ENCODE assay signal across 8 mouse cellular contexts in genomic region chr15:56278622-56279301, GRCm38 (mm10).
DNase-seq lines count a peak whose midpoint lies in the region; ATAC-seq and TF ChIP-seq lines count a peak whose summit lies in the region.

No protein-coding gene starts in this region.

- H3K9me3 ChIP-seq in heart, embryonic 15.5 days (replicated peaks): no peaks in the 10 kb centered on the region
- H3K9me3 ChIP-seq in kidney, postnatal 0 days (replicated peaks; ENCODE audit: low read length): no peaks in the 10 kb centered on the region
- H3K9me3 ChIP-seq in midbrain, embryonic 14.5 days (ENCODE audit: control insufficient read depth, low read length): no peaks in the 10 kb centered on the region

- H3K27ac ChIP-seq in heart, embryonic 15.5 days: peak overlapping the region; percentile 7; the same call in 1 of the 2 replicates
- H3K27ac ChIP-seq in kidney, postnatal 0 days: no peak overlapping the region
- H3K27ac ChIP-seq in midbrain, embryonic 14.5 days (replicated peaks; ENCODE audit: low read depth, low read length): no peak overlapping the region

- no peaks in the 10 kb centered on the region for H3K27me3 ChIP-seq in heart, embryonic 15.5 days
- H3K27me3 ChIP-seq in kidney, postnatal 0 days (ENCODE audit: insufficient read depth, low read length): no peaks in the 10 kb centered on the region
- no peaks in the 10 kb centered on the region for H3K27me3 ChIP-seq in midbrain, embryonic 14.5 days (ENCODE audit: control insufficient read depth, insufficient read depth, low read length)

- WGBS in heart, embryonic 15.5 days: 26% methylated on average over 7 of the region's 7 CpGs
- WGBS in kidney, postnatal 0 days: 34% methylated on average over 7 of the region's 7 CpGs
- whole genome bisulfite sequencing in midbrain, embryonic 14.5 days: 58% methylated on average over 7 of the region's 7 CpGs

- no peak overlapping the region for H3K4me2 ChIP-seq in heart, embryonic 15.5 days
- H3K4me2 ChIP-seq in kidney, postnatal 0 days (ENCODE audit: low read length): no peak overlapping the region
- no peak overlapping the region for H3K4me2 ChIP-seq in midbrain, embryonic 14.5 days (ENCODE audit: low read length)

- peaks cover 10% of the 10 kb centered on the region for H3K4me1 ChIP-seq in heart, embryonic 15.5 days (replicated peaks)
- H3K4me1 ChIP-seq in kidney, postnatal 0 days (replicated peaks; ENCODE audit: insufficient read depth, low read length): 0 out of 2 replicates have a peak, but pooled peaks cover 3% of the 10 kb centered on the region
- no peaks in the 10 kb centered on the region for H3K4me1 ChIP-seq in midbrain, embryonic 14.5 days (ENCODE audit: control insufficient read depth, insufficient read depth, low read length)

- H3K36me3 ChIP-seq in heart, embryonic 15.5 days: no peaks in the 10 kb centered on the region
- H3K36me3 ChIP-seq in kidney, postnatal 0 days (ENCODE audit: insufficient read depth, low read length): no peaks in the 10 kb centered on the region
- H3K36me3 ChIP-seq in midbrain, embryonic 14.5 days (ENCODE audit: control insufficient read depth, insufficient read depth, low read length): no peaks in the 10 kb centered on the region

- H3K4me3 ChIP-seq in heart, embryonic 15.5 days: no peak overlapping the region
- H3K4me3 ChIP-seq in kidney, postnatal 0 days (replicated peaks; ENCODE audit: low read depth, low read length): no peak overlapping the region
- H3K4me3 ChIP-seq in midbrain, embryonic 14.5 days (replicated peaks; ENCODE audit: low read depth, low read length): no peak overlapping the region

- peak; percentile 93 for ATAC-seq in heart, embryonic 15.5 days (replicated peaks; ENCODE audit: insufficient number of reproducible peaks, insufficient read depth, low FRiP score, low read depth)
- ATAC-seq in kidney, postnatal 0 days (replicated peaks; ENCODE audit: low FRiP score, low read depth): peak; percentile 66
- ATAC-seq in midbrain, embryonic 14.5 days (ENCODE audit: low FRiP score, low TSS enrichment): peak; percentile 83; the same call in 1 of the 2 replicates
- no peak for ATAC-seq in CD4-positive, CD25-positive, alpha-beta regulatory T cell, adult 4 months

- no peak for TF ChIP-seq CTCF in kidney, postnatal 0 days (IDR thresholded peaks at IDR 0.05; ENCODE audit: low read depth)

- no peak overlapping the region for H3K9ac ChIP-seq in heart, embryonic 15.5 days
- no peak overlapping the region for H3K9ac ChIP-seq in kidney, postnatal 0 days (ENCODE audit: low read depth, low read length)
- no peak overlapping the region for H3K9ac ChIP-seq in midbrain, embryonic 14.5 days (replicated peaks; ENCODE audit: low read length)

- DNase-seq in right cerebral cortex, adult 2 months (ENCODE audit: low spot score in 2 of 2): peak; percentile 2 to 3
- no peak for DNase-seq in right cerebral cortex, postnatal 36 days (ENCODE audit: low spot score in 2 of 2)
- peak; percentile 78 for DNase-seq in fibroblast of lung, adult 2 months (ENCODE audit: low read depth)
- peak; percentile 60 for DNase-seq in kidney, postnatal 0 days (ENCODE audit: low spot score)
- peak; percentile 85 for DNase-seq in midbrain, embryonic 14.5 days
- no peak for DNase-seq in spleen, postnatal 14 days (ENCODE audit: low spot score in 2 of 2)

Comparison
In these comparisons a context has a peak if more than half of its experiments do, and no peak if none do; other contexts are left out.
1. DNase-seq: peak in right cerebral cortex, adult 2 months (2 of 2), fibroblast of lung, adult 2 months (single experiment), kidney, postnatal 0 days (single experiment) and midbrain, embryonic 14.5 days (single experiment); none in right cerebral cortex, postnatal 36 days (0 of 2) and spleen, postnatal 14 days (0 of 2).